Mouse (Mus musculus) heart, postnatal 14 days (tissue): ENCODE results near the gene Galnt18. TPM values are rescaled to one million over a fixed set of nuclear protein-coding genes. Genes with fewer than 3 reads are reported as not detected.

Experiments
- microRNA-seq, 2 experiments: library from miRNA; unstranded; fragments of <30 nt; microRNA quantifications; one replicate each; pipeline ENCODE4 v1.2.0; 2021 to 2022
- total RNA-seq, 2 experiments: library from RNA; stranded (reverse); gene quantifications; 2 replicates each; pipeline ENCODE4 v1.2.3; 2021

The Galnt18 gene
- total RNA-seq, 2 experiments from 2014 or later: 16.7 to 16.8 TPM

Small RNA genes lying within 50 kb of the gene (microRNA-seq; reads per million reads assigned to microRNA genes)
- 0 reads per million in 2 experiments for gene Gm25787

Other genes starting within 250 kb of the Galnt18 start
- gene Usp47, start 243.5 kb upstream of the Galnt18 start, total RNA-seq: 10 to 100 TPM; 65.8 to 66.1 TPM